Mouse (Mus musculus): Measurements from ENCODE around the gene Auts2. TPM values are rescaled to one million over a fixed set of nuclear protein-coding genes. Genes with fewer than 3 reads are reported as not detected.
A peak's percentile ranks its signal among the peaks of the same experiment; 100 is the strongest.

The Auts2 gene
- polyA plus RNA-seq, 1 experiment from 2014 or later, result 17.9 TPM

- H3K4me2 ChIP-seq (replicated peaks; ENCODE audit: low read depth, low read length), result no peak overlapping the region
- peaks cover 3% of the 10 kb centered on the region; the same call in 1 of the 2 replicates for H3K4me1 ChIP-seq (ENCODE audit: insufficient read depth, low read length)
- H3K27me3 ChIP-seq (ENCODE audit: insufficient read depth, low read length), result peaks cover 12% of the 10 kb centered on the region; the same call in 1 of the 2 replicates
- H3K36me3 ChIP-seq (ENCODE audit: insufficient read depth, low read length), result no peaks in the 10 kb centered on the region
- no peak overlapping the region for H3K4me3 ChIP-seq (ENCODE audit: low read length)
- ATAC-seq (ENCODE audit: low FRiP score, low TSS enrichment), result no peak
- no peaks in the 10 kb centered on the region for H3K9me3 ChIP-seq (ENCODE audit: low read length)
- WGBS, result 85% methylated on average over 2 of the region's 2 CpGs
- no peak overlapping the region for H3K9ac ChIP-seq (replicated peaks; ENCODE audit: low read length)
- H3K27ac ChIP-seq (ENCODE audit: low read length), result no peak overlapping the region
Observed at GRCm38 (mm10) chr5:131614238-131614637, 928.9 kb downstream of the Auts2 start.

- H3K27ac ChIP-seq (ENCODE audit: low read length), result no peak overlapping the region
- no peak overlapping the region for H3K9ac ChIP-seq (replicated peaks; ENCODE audit: low read length)
- H3K4me1 ChIP-seq (ENCODE audit: insufficient read depth, low read length), result peaks cover 3% of the 10 kb centered on the region; the same call in 1 of the 2 replicates
- H3K36me3 ChIP-seq (ENCODE audit: insufficient read depth, low read length), result no peaks in the 10 kb centered on the region
- 70% methylated on average over 3 of the region's 3 CpGs for WGBS
- no peak overlapping the region for H3K4me2 ChIP-seq (replicated peaks; ENCODE audit: low read depth, low read length)
- H3K9me3 ChIP-seq (ENCODE audit: low read length), result no peaks in the 10 kb centered on the region
- H3K27me3 ChIP-seq (ENCODE audit: insufficient read depth, low read length), result peaks cover 12% of the 10 kb centered on the region; the same call in 1 of the 2 replicates
- no peak for ATAC-seq (ENCODE audit: low FRiP score, low TSS enrichment)
- no peak overlapping the region for H3K4me3 ChIP-seq (ENCODE audit: low read length)
Observed at GRCm38 (mm10) chr5:131613301-131613700, 929.8 kb downstream of the Auts2 start.

- no peaks in the 10 kb centered on the region for H3K9me3 ChIP-seq (ENCODE audit: low read length)
- H3K27ac ChIP-seq (ENCODE audit: low read length), result no peak overlapping the region
- WGBS, result 47% methylated on average over 10 of the region's 10 CpGs
- no peaks in the 10 kb centered on the region for H3K4me1 ChIP-seq (ENCODE audit: insufficient read depth, low read length)
- no peak overlapping the region for H3K4me3 ChIP-seq (ENCODE audit: low read length)
- no peaks in the 10 kb centered on the region for H3K36me3 ChIP-seq (ENCODE audit: insufficient read depth, low read length)
- ATAC-seq (ENCODE audit: low FRiP score, low TSS enrichment), result 0 out of 2 replicates have a peak, but pooled peaks have one; percentile 23
- no peaks in the 10 kb centered on the region; the same call in 1 of the 2 replicates for H3K27me3 ChIP-seq (ENCODE audit: insufficient read depth, low read length)
- H3K9ac ChIP-seq (replicated peaks; ENCODE audit: low read length), result no peak overlapping the region
- no peak overlapping the region for H3K4me2 ChIP-seq (replicated peaks; ENCODE audit: low read depth, low read length)
Observed at GRCm38 (mm10) chr5:131610702-131611101, 932.4 kb downstream of the Auts2 start.

- Histone ChIP-seq H3K4me3 (ENCODE audit: low read length) (no peak overlapping the region), H3K4me2 (replicated peaks; ENCODE audit: low read depth, low read length) (no peak overlapping the region), H3K9ac (replicated peaks; ENCODE audit: low read length) (no peak overlapping the region), H3K36me3 (ENCODE audit: insufficient read depth, low read length) (no peaks in the 10 kb centered on the region), H3K9me3 (ENCODE audit: low read length) (no peaks in the 10 kb centered on the region), H3K27me3 (ENCODE audit: insufficient read depth, low read length) (0 out of 2 replicates have a peak, but pooled peaks cover 3% of the 10 kb centered on the region), H3K27ac (ENCODE audit: low read length) (no peak overlapping the region), H3K4me1 (ENCODE audit: insufficient read depth, low read length) (peaks cover 1% of the 10 kb centered on the region; the same call in 1 of the 2 replicates)
- ATAC-seq (ENCODE audit: low FRiP score, low TSS enrichment), result no peak
- 91% methylated on average over 5 of the region's 5 CpGs for WGBS
Observed at GRCm38 (mm10) chr5:131606786-131607185, 936.4 kb downstream of the Auts2 start.

GRCm38 (mm10) chr5:131601934-131602692 lies 941.0 kb downstream of the Auts2 start:
- peak; percentile 78 for ATAC-seq (ENCODE audit: low FRiP score, low TSS enrichment)
- WGBS, result 46% methylated on average over 7 of the region's 7 CpGs
- H3K9ac ChIP-seq (replicated peaks; ENCODE audit: low read length), result no peak overlapping the region
- H3K9me3 ChIP-seq (ENCODE audit: low read length), result no peaks in the 10 kb centered on the region
- peaks cover 18% of the 10 kb centered on the region for H3K4me1 ChIP-seq (ENCODE audit: insufficient read depth, low read length)
- H3K4me3 ChIP-seq (ENCODE audit: low read length), result no peak overlapping the region
- H3K27me3 ChIP-seq (ENCODE audit: insufficient read depth, low read length), result peaks cover 9% of the 10 kb centered on the region; the same call in 1 of the 2 replicates
- H3K4me2 ChIP-seq (replicated peaks; ENCODE audit: low read depth, low read length), result no peak overlapping the region
- H3K27ac ChIP-seq (ENCODE audit: low read length), result no peak overlapping the region
- no peaks in the 10 kb centered on the region for H3K36me3 ChIP-seq (ENCODE audit: insufficient read depth, low read length)

- WGBS, result 20% methylated on average over 14 of the region's 14 CpGs
- Histone ChIP-seq H3K4me2 (replicated peaks; ENCODE audit: low read depth, low read length) (0 out of 2 replicates have a peak overlapping the region, but pooled peaks have one; percentile 4), H3K4me3 (ENCODE audit: low read length) (no peak overlapping the region), H3K9me3 (ENCODE audit: low read length) (no peaks in the 10 kb centered on the region), H3K27me3 (ENCODE audit: insufficient read depth, low read length) (peaks cover 17% of the 10 kb centered on the region; the same call in 1 of the 2 replicates), H3K4me1 (ENCODE audit: insufficient read depth, low read length) (peaks cover 26% of the 10 kb centered on the region), H3K27ac (ENCODE audit: low read length) (0 out of 2 replicates have a peak overlapping the region, but pooled peaks have one; percentile 3), H3K9ac (replicated peaks; ENCODE audit: low read length) (no peak overlapping the region), H3K36me3 (ENCODE audit: insufficient read depth, low read length) (no peaks in the 10 kb centered on the region)
- ATAC-seq (ENCODE audit: low FRiP score, low TSS enrichment), result peak; percentile 74
Observed at GRCm38 (mm10) chr5:131600325-131601125, 942.6 kb downstream of the Auts2 start.

GRCm38 (mm10) chr5:131597503-131597902 lies 945.6 kb downstream of the Auts2 start:
- peaks cover 15% of the 10 kb centered on the region; the same call in 1 of the 2 replicates for H3K27me3 ChIP-seq (ENCODE audit: insufficient read depth, low read length)
- H3K9me3 ChIP-seq (ENCODE audit: low read length), result no peaks in the 10 kb centered on the region
- H3K4me1 ChIP-seq (ENCODE audit: insufficient read depth, low read length), result peaks cover 26% of the 10 kb centered on the region
- H3K4me2 ChIP-seq (replicated peaks; ENCODE audit: low read depth, low read length), result no peak overlapping the region
- 87% methylated on average over 3 of the region's 3 CpGs for WGBS
- no peaks in the 10 kb centered on the region for H3K36me3 ChIP-seq (ENCODE audit: insufficient read depth, low read length)
- no peak overlapping the region for H3K9ac ChIP-seq (replicated peaks; ENCODE audit: low read length)
- no peak overlapping the region for H3K27ac ChIP-seq (ENCODE audit: low read length)
- ATAC-seq (ENCODE audit: low FRiP score, low TSS enrichment), result no peak
- no peak overlapping the region for H3K4me3 ChIP-seq (ENCODE audit: low read length)

- WGBS, result 12% methylated on average over 10 of the region's 10 CpGs
- H3K9me3 ChIP-seq (ENCODE audit: low read length), result no peaks in the 10 kb centered on the region
- ATAC-seq (ENCODE audit: low FRiP score, low TSS enrichment), result no peak
Observed at GRCm38 (mm10) chr5:131596591-131596990, 946.6 kb downstream of the Auts2 start.

GRCm38 (mm10) chr5:131595730-131596129 lies 947.4 kb downstream of the Auts2 start:
- Histone ChIP-seq H3K36me3 (ENCODE audit: insufficient read depth, low read length) (no peaks in the 10 kb centered on the region), H3K4me1 (ENCODE audit: insufficient read depth, low read length) (peaks cover 16% of the 10 kb centered on the region), H3K4me2 (replicated peaks; ENCODE audit: low read depth, low read length) (no peak overlapping the region), H3K4me3 (ENCODE audit: low read length) (no peak overlapping the region), H3K27me3 (ENCODE audit: insufficient read depth, low read length) (peaks cover 15% of the 10 kb centered on the region; the same call in 1 of the 2 replicates), H3K27ac (ENCODE audit: low read length) (no peak overlapping the region), H3K9ac (replicated peaks; ENCODE audit: low read length) (no peak overlapping the region), H3K9me3 (ENCODE audit: low read length) (no peaks in the 10 kb centered on the region)
- ATAC-seq (ENCODE audit: low FRiP score, low TSS enrichment), result no peak
- 49% methylated on average over 8 of the region's 8 CpGs for WGBS

More at GRCm38 (mm10) chr5:131596591-131596990, 946.6 kb downstream of the Auts2 start:
- Histone ChIP-seq H3K4me1 (ENCODE audit: insufficient read depth, low read length) (peaks cover 24% of the 10 kb centered on the region), H3K27ac (ENCODE audit: low read length) (no peak overlapping the region), H3K27me3 (ENCODE audit: insufficient read depth, low read length) (peaks cover 15% of the 10 kb centered on the region; the same call in 1 of the 2 replicates), H3K4me3 (ENCODE audit: low read length) (no peak overlapping the region), H3K9ac (replicated peaks; ENCODE audit: low read length) (no peak overlapping the region), H3K4me2 (replicated peaks; ENCODE audit: low read depth, low read length) (no peak overlapping the region), H3K36me3 (ENCODE audit: insufficient read depth, low read length) (no peaks in the 10 kb centered on the region)

Measured in kidney, embryonic 16.5 days (tissue).